Mouse (Mus musculus) heart, embryonic 14.5 days (tissue): ENCODE results near the gene Tubb2a. TPM values are rescaled to one million over a fixed set of nuclear protein-coding genes. Genes with fewer than 3 reads are reported as not detected.
"Not testable (repeated sequence)": the region's sequence is repeated elsewhere in the genome, so short reads cannot be mapped to it uniquely, and the experiment has no call there.

Experiments
- ATAC-seq: fragments of 200-750 bp; cut with Nextera tagmentation; 2 replicates; pipeline ENCODE4 v1.8.0; 2017; ENCODE audit warnings: low read depth, moderate TSS enrichment; ENCODE audit not compliant: insufficient number of reproducible peaks, insufficient read depth, low FRiP score
- H3K27ac ChIP-seq, 2 experiments: fragments of 200-500 bp in 1 of 2; fragments of 300-500 bp in 1 of 2; sonication (generic) in 1 of 2; replicated peaks in 1 of 2; 2 replicates each; pipeline ENCODE4 v1.5.1; 2012 to 2014; ENCODE audit warnings: low read depth in 2 of 2, low read length in 2 of 2, control low read depth in 1 of 2, mild to moderate bottlenecking in 1 of 2, mixed read lengths in 1 of 2; ENCODE audit not compliant: control insufficient read depth in 1 of 2, insufficient read depth in 1 of 2
- H3K27me3 ChIP-seq: fragments of 300-500 bp; sonication (generic); 2 replicates; pipeline ENCODE4 v1.6.1; 2014; ENCODE audit warnings: mild to moderate bottlenecking, low read length, control low read depth; ENCODE audit not compliant: control insufficient read depth, insufficient read depth
- H3K36me3 ChIP-seq: fragments of 300-500 bp; sonication (generic); 2 replicates; pipeline ENCODE4 v1.6.1; 2014; ENCODE audit warnings: mild to moderate bottlenecking, control low read depth, low read length, mixed read lengths; ENCODE audit not compliant: control insufficient read depth, insufficient read depth
- H3K4me1 ChIP-seq, 2 experiments: fragments of 200-500 bp in 1 of 2; fragments of 300-500 bp in 1 of 2; sonication (generic) in 1 of 2; 2 replicates each; pipeline ENCODE4 v1.6.1; 2012 to 2014; ENCODE audit warnings: low read length in 2 of 2, control low read depth in 1 of 2, mixed read lengths in 1 of 2; ENCODE audit not compliant: control insufficient read depth in 2 of 2, insufficient read depth in 2 of 2
- H3K4me2 ChIP-seq: fragments of 300-500 bp; sonication (generic); 2 replicates; pipeline ENCODE4 v1.6.1; 2014; ENCODE audit warnings: mild to moderate bottlenecking, low read length
- H3K4me3 ChIP-seq, 2 experiments: fragments of 200-500 bp in 1 of 2; fragments of 300-500 bp in 1 of 2; sonication (generic) in 1 of 2; 2 replicates each; pipeline ENCODE4 v1.5.1; 2012 to 2014; ENCODE audit warnings: low read length in 2 of 2, mild to moderate bottlenecking in 2 of 2, control low read depth in 1 of 2, low read depth in 1 of 2, moderate library complexity in 1 of 2; ENCODE audit not compliant: control insufficient read depth in 1 of 2, insufficient read depth in 1 of 2
- H3K9ac ChIP-seq: fragments of 300-500 bp; sonication (generic); 2 replicates; pipeline ENCODE4 v1.6.1; 2014; ENCODE audit warnings: mild to moderate bottlenecking, low read length
- H3K9me3 ChIP-seq: fragments of 300-500 bp; sonication (generic); 2 replicates; pipeline ENCODE4 v1.6.1; 2016; ENCODE audit warnings: low read length, control low read depth; ENCODE audit not compliant: control insufficient read depth
- WGBS: fragments of 180-500 bp; shearing (Covaris S2); extraction: QIAGEN DNeasy Blood & Tissue Kit; methylation state at CpG from one replicate; pipeline ENCODE4 v1.1.7; 2014; 5-methylcytosine and 5-hydroxymethylcytosine counted together
- polyA plus RNA-seq: library from polyadenylated mRNA; unstranded; fragments of >200 nt; fragmentation: Nextera tagmentation; extraction: Ambion mirVana; gene quantifications from 2 replicates; pipeline ENCODE4 v1.2.1, GENCODE M21; 2014

Gene Tubb2a
- polyA plus RNA-seq, 1 experiment from 2014 or later = 131 TPM

GRCm38 (mm10) chr13:34095542-34096435 is 18.0 kb upstream of the Tubb2a start:
- Histone ChIP-seq H3K27ac (peak overlapping the region; percentile 45 to 61; a peak in 2 of 4 replicates), H3K27me3 (no peaks in the 10 kb centered on the region), H3K4me2 (peak overlapping the region; percentile 25; the same call in 1 of the 2 replicates), H3K36me3 (no peaks in the 10 kb centered on the region), H3K9me3 (no peaks in the 10 kb centered on the region; the same call in 1 of the 2 replicates), H3K4me3 (no peak overlapping the region), H3K4me1 (peaks cover 4 to 18% of the 10 kb centered on the region in 2 experiments; a peak in 3 of 4 replicates), H3K9ac (no peak overlapping the region; the same call in 1 of the 2 replicates)
- 22% methylated on average over 7 of the region's 7 CpGs for WGBS
- no peak for ATAC-seq

- Histone ChIP-seq H3K9me3 (no peaks in the 10 kb centered on the region), H3K9ac (no peak overlapping the region), H3K36me3 (no peaks in the 10 kb centered on the region), H3K27me3 (no peaks in the 10 kb centered on the region), H3K27ac (peak overlapping the region in 1 of 2 experiments; percentile 5; a peak in 1 of 4 replicates), H3K4me1 (peaks cover 7 to 18% of the 10 kb centered on the region in 2 experiments), H3K4me2 (no peak overlapping the region), H3K4me3 (no peak overlapping the region)
- 51% methylated on average over 3 of the region's 3 CpGs for WGBS
- ATAC-seq = no peak
Measured at GRCm38 (mm10) chr13:34089358-34089757, 11.6 kb upstream of the Tubb2a start.

GRCm38 (mm10) chr13:34088871-34089288 is 11.1 kb upstream of the Tubb2a start:
- H3K4me2 ChIP-seq = no peak overlapping the region
- H3K27me3 ChIP-seq = no peaks in the 10 kb centered on the region
- 0 out of 4 replicates have a peak overlapping the region, but pooled peaks of 1 of the 2 experiments have one; percentile 9 for H3K27ac ChIP-seq
- H3K4me1 ChIP-seq = peaks cover 7 to 18% of the 10 kb centered on the region in 2 experiments
- no peak for ATAC-seq
- WGBS = 61% methylated on average over 7 of the region's 7 CpGs
- H3K9ac ChIP-seq = no peak overlapping the region
- no peak overlapping the region for H3K4me3 ChIP-seq
- H3K36me3 ChIP-seq = no peaks in the 10 kb centered on the region
- no peaks in the 10 kb centered on the region for H3K9me3 ChIP-seq

- not testable (repeated sequence) for H3K27me3 ChIP-seq, H3K9me3 ChIP-seq, H3K36me3 ChIP-seq, H3K27ac ChIP-seq, ATAC-seq, H3K4me3 ChIP-seq, H3K9ac ChIP-seq, H3K4me2 ChIP-seq
- H3K4me1 ChIP-seq = peaks cover 7 to 18% of the 10 kb centered on the region in 2 experiments
- 47% methylated on average over 5 of the region's 5 CpGs for WGBS
Measured at GRCm38 (mm10) chr13:34088201-34088649, 10.4 kb upstream of the Tubb2a start.

DNA sequence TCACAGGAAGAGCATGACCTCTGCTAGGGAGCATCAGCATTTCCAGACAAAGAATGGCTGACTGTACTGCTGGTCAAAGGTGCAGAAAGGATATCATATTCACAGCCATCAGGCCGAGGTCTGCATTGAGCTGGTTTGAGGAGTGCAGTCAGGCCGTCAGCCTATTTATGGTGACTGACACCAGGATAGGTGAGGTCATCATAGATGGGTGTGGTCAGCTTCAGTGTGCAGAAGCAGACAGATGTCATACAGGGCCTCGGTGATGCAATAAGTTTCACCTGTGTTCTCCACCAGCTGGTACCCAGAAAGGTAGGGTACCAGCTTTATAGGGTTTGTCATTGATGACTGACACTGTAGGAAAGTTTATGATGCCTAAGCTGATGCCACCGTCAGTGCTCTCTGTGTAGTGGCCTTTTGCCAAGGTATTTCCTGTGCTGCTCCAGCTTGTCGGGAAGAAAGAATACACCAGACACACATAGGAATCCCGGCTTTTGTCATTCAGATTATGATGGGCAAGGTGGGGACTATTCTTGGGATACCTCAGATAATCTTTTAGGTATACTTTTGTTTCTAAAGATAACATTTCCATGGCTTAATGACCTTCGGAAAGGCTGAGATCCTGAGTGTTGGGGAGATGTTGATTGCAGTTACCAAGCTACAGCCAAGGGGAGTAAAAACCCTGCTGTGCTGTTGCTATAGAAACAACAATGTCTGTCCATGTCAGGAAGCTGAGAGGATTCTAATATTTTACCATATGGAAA is 9.4 kb upstream of the Tubb2a start:
- Histone ChIP-seq H3K27me3 (no peaks in the 10 kb centered on the region), H3K27ac (peak overlapping the region; percentile 13 to 33; a peak in 2 of 4 replicates), H3K4me1 (peaks cover 7 to 18% of the 10 kb centered on the region in 2 experiments), H3K9me3 (no peaks in the 10 kb centered on the region), H3K36me3 (no peaks in the 10 kb centered on the region), H3K4me3 (no peak overlapping the region), H3K9ac (no peak overlapping the region), H3K4me2 (no peak overlapping the region)
- WGBS = 21% methylated on average over 7 of the region's 7 CpGs
- 0 out of 2 replicates have a peak, but pooled peaks have one; percentile 31 for ATAC-seq

- Histone ChIP-seq H3K27me3 (no peaks in the 10 kb centered on the region), H3K27ac (no peak overlapping the region)
Measured at GRCm38 (mm10) chr13:34084026-34084750, 6.4 kb upstream of the Tubb2a start.

GRCm38 (mm10) chr13:34081926-34082325 is 4.1 kb upstream of the Tubb2a start:
- no peak overlapping the region for H3K4me3 ChIP-seq
- H3K4me1 ChIP-seq = peaks cover 8 to 15% of the 10 kb centered on the region in 2 experiments
- no peaks in the 10 kb centered on the region for H3K27me3 ChIP-seq
- 77% methylated on average over 4 of the region's 4 CpGs for WGBS
- H3K36me3 ChIP-seq = no peaks in the 10 kb centered on the region
- H3K27ac ChIP-seq = no peak overlapping the region
- no peak for ATAC-seq
- H3K4me2 ChIP-seq = no peak overlapping the region
- no peak overlapping the region for H3K9ac ChIP-seq
- H3K9me3 ChIP-seq = no peaks in the 10 kb centered on the region

More at GRCm38 (mm10) chr13:34084026-34084750, 6.4 kb upstream of the Tubb2a start:
- Histone ChIP-seq H3K9ac (no peak overlapping the region), H3K4me1 (peaks cover 7 to 18% of the 10 kb centered on the region in 2 experiments), H3K9me3 (no peaks in the 10 kb centered on the region), H3K36me3 (no peaks in the 10 kb centered on the region), H3K4me2 (no peak overlapping the region), H3K4me3 (no peak overlapping the region)
- ATAC-seq = no peak
- 57% methylated on average over 9 of the region's 9 CpGs for WGBS
